Mouse (Mus musculus) C2C12 (cell line): Measurements from ENCODE around the gene Gpr149.

Source experiments
- CTCF ChIP-seq: IDR thresholded peaks from one replicate; pipeline ENCODE4 v1.5.1; 2011; ENCODE audit not compliant: control insufficient read depth, insufficient read depth, insufficient read length
- MAX ChIP-seq: IDR thresholded peaks from one replicate; pipeline ENCODE4 v1.6.1; 2011; ENCODE audit warnings: mild to moderate bottlenecking, control low read depth

GRCm38 (mm10) chr3:62507206-62507647, 97.7 kb downstream of the Gpr149 start:
- TF ChIP-seq CTCF (no peak), MAX (no peak)
